Mouse (Mus musculus) erythroblast, embryonic 14.5 days (primary cell): ENCODE data around the gene Cabs1.

Source experiments
- GATA1 ChIP-seq: IDR thresholded peaks from 2 replicates; pipeline ENCODE4 v1.6.1; 2012; ENCODE audit warnings: low read length, inconsistent platforms, mixed read lengths
- TAL1 ChIP-seq: IDR thresholded peaks from 3 replicates; pipeline ENCODE4 v1.6.1; 2012; ENCODE audit warnings: low read length, inconsistent platforms, mixed read lengths

- no peak for TF ChIP-seq GATA1
- no peak for TF ChIP-seq TAL1
Measured at GRCm38 (mm10) chr5:87931603-87932002, 47.6 kb upstream of the Cabs1 start.
